Mouse (Mus musculus) midbrain, embryonic 11.5 days (tissue): ENCODE results near the gene Gm340. TPM values are rescaled to one million over a fixed set of nuclear protein-coding genes. Genes with fewer than 3 reads are reported as not detected.
A peak's percentile ranks its signal among the peaks of the same experiment; 100 is the strongest.

Experiments
- ATAC-seq: fragments of 200-750 bp; cut with Nextera tagmentation; 2 replicates; pipeline ENCODE4 v1.8.0; 2017; ENCODE audit warnings: moderate TSS enrichment, moderate library complexity; ENCODE audit not compliant: low FRiP score
- DNase-seq: peaks from one replicate; pipeline ENCODE4 v3.0.0; 2015; ENCODE audit warnings: low spot score; ENCODE audit errors: missing footprints
- H3K27ac ChIP-seq: fragments of 300-500 bp; sonication (generic); 2 replicates; pipeline ENCODE4 v1.5.1; 2014; ENCODE audit warnings: low read depth, low read length
- H3K27me3 ChIP-seq: fragments of 300-500 bp; sonication (generic); 2 replicates; pipeline ENCODE4 v1.6.1; 2014; ENCODE audit warnings: mild to moderate bottlenecking, low read length, moderate library complexity, mixed read lengths; ENCODE audit not compliant: control insufficient read depth, insufficient read depth
- H3K36me3 ChIP-seq: fragments of 300-500 bp; sonication (generic); 2 replicates; pipeline ENCODE4 v1.6.1; 2014; ENCODE audit warnings: mild to moderate bottlenecking, low read length, moderate library complexity, mixed read lengths; ENCODE audit not compliant: control insufficient read depth, insufficient read depth
- H3K4me1 ChIP-seq: fragments of 300-500 bp; sonication (generic); 2 replicates; pipeline ENCODE4 v1.6.1; 2014; ENCODE audit warnings: low read length; ENCODE audit not compliant: control insufficient read depth, insufficient read depth
- H3K4me2 ChIP-seq: fragments of 300-500 bp; sonication (generic); 2 replicates; pipeline ENCODE4 v1.6.1; 2014; ENCODE audit warnings: mild to moderate bottlenecking, moderate library complexity
- H3K4me3 ChIP-seq: fragments of 300-500 bp; sonication (generic); 2 replicates; pipeline ENCODE4 v1.5.1; 2014; ENCODE audit warnings: low read depth, low read length
- H3K9ac ChIP-seq: fragments of 300-500 bp; sonication (generic); 2 replicates; pipeline ENCODE4 v1.6.1; 2014; ENCODE audit warnings: low read length
- H3K9me3 ChIP-seq: fragments of 300-500 bp; sonication (generic); 2 replicates; pipeline ENCODE4 v1.6.1; 2016; ENCODE audit warnings: low read length; ENCODE audit not compliant: control insufficient read depth
- WGBS: fragments of 180-500 bp; shearing (Covaris S2); extraction: QIAGEN DNeasy Blood & Tissue Kit; methylation state at CpG from one replicate; pipeline ENCODE4 v1.1.7; 2014; 5-methylcytosine and 5-hydroxymethylcytosine counted together
- microRNA-seq: library from miRNA; unstranded; fragments of <30 nt; microRNA quantifications from one replicate; pipeline ENCODE4, GENCODE M21; 2017
- polyA plus RNA-seq: library from polyadenylated mRNA; unstranded; fragments of >200 nt; fragmentation: Nextera tagmentation; extraction: Ambion mirVana; gene quantifications from 2 replicates; pipeline ENCODE4 v1.2.1, GENCODE M21; 2014

The Gm340 gene
- polyA plus RNA-seq, 1 experiment from 2014 or later, result 4.9 TPM

- WGBS, result 87% methylated on average over 14 of the region's 14 CpGs
- no peak overlapping the region for H3K4me3 ChIP-seq
- no peak overlapping the region for H3K27ac ChIP-seq
- H3K9me3 ChIP-seq, result no peaks in the 10 kb centered on the region
- DNase-seq (no peak), ATAC-seq (no peak)
- no peaks in the 10 kb centered on the region for H3K27me3 ChIP-seq
- no peaks in the 10 kb centered on the region for H3K36me3 ChIP-seq
- H3K9ac ChIP-seq, result no peak overlapping the region
- H3K4me1 ChIP-seq, result peaks cover 13% of the 10 kb centered on the region
- no peak overlapping the region for H3K4me2 ChIP-seq
Observed at GRCm38 (mm10) chr19:41620366-41621092, 38.4 kb downstream of the Gm340 start.

DNA sequence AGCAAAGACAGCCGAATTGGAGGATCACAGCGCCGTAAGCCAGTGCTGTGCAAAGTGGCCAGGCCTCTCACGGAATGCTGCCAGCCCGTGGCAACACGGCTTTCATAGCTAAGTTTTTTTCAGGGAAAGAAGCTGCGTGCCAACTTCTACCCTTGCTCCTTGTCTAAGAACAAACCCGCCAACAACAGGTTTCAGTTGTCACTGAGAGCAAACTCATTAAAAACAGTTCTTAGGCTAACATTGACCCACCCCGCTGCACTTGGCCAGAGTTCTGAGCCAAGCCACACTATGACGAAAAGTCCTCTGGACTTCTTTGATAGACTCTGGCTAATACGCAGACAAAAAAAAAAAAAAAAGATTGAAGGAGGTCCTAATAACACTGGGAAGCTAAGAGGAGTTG is 46.8 kb downstream of the Gm340 start:
- no peak for ATAC-seq
- no peaks in the 10 kb centered on the region for H3K36me3 ChIP-seq
- no peaks in the 10 kb centered on the region for H3K9me3 ChIP-seq
- H3K27me3 ChIP-seq, result no peaks in the 10 kb centered on the region
- H3K4me1 ChIP-seq, result peaks cover 5% of the 10 kb centered on the region; the same call in 1 of the 2 replicates
- H3K4me2 ChIP-seq, result no peak overlapping the region
- H3K27ac ChIP-seq, result no peak overlapping the region
- whole genome bisulfite sequencing, result 82% methylated on average over 11 of the region's 11 CpGs
- no peak overlapping the region for H3K4me3 ChIP-seq
- DNase-seq, result no peak
- no peak overlapping the region for H3K9ac ChIP-seq

DNA sequence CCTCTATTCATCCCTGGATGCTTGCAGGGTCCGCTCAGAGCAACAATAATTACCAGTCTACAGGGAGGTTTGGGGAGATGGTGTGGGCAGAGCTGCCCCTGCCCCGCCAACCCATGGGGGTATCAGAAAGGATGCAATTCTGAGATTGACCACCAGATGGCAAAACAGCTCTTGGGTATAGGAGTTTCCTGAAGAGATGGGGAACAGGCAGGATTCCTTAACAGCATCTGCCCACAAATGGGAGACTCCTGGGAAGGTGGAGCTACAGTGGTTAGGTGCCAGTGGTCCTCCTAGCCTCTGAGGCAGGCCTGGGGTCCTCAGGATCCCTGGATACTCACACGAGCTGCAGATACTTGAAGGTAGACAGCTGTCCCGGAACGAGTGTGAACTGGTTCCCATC is 47.4 kb downstream of the Gm340 start:
- Histone ChIP-seq H3K9me3 (no peaks in the 10 kb centered on the region), H3K27me3 (no peaks in the 10 kb centered on the region), H3K4me3 (no peak overlapping the region), H3K27ac (no peak overlapping the region), H3K9ac (no peak overlapping the region), H3K36me3 (no peaks in the 10 kb centered on the region), H3K4me2 (no peak overlapping the region), H3K4me1 (peaks cover 5% of the 10 kb centered on the region; the same call in 1 of the 2 replicates)
- ATAC-seq (peak; percentile 70), DNase-seq (peak; percentile 97)
- 44% methylated on average over 5 of the region's 5 CpGs for whole genome bisulfite sequencing

DNA sequence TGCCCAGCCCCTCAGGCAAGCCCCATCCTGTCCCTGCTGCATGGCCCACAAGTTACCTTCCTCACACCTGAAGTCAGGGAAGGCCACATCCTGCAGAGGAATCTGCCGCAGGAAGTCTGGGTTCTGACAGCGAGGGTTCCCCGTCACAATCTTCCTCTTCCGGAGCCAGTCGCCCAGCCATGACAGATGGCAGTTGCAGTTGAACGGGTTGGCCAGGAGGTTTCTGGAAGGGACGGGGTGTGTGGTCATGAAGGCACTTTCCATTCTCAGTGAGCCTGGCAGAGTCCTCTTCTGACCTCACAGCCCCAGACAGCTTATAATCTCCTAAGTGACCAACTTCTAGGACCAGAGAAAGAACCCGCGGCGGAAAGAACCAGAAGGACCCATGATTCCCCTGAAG is 51.9 kb downstream of the Gm340 start:
- no peaks in the 10 kb centered on the region for H3K9me3 ChIP-seq

GRCm38 (mm10) chr19:41634999-41635398 is 52.8 kb downstream of the Gm340 start:
- Histone ChIP-seq H3K9me3 (no peaks in the 10 kb centered on the region), H3K9ac (no peak overlapping the region), H3K4me2 (no peak overlapping the region), H3K4me3 (no peak overlapping the region), H3K27me3 (no peaks in the 10 kb centered on the region), H3K4me1 (no peaks in the 10 kb centered on the region), H3K27ac (no peak overlapping the region), H3K36me3 (no peaks in the 10 kb centered on the region)
- WGBS, result 55% methylated on average over 6 of the region's 6 CpGs
- no peak for ATAC-seq
- no peak for DNase-seq

More for the DNA sequence above, 51.9 kb downstream of the Gm340 start:
- H3K27ac ChIP-seq, result no peak overlapping the region
- H3K4me3 ChIP-seq, result no peak overlapping the region
- WGBS, result 90% methylated on average over 10 of the region's 10 CpGs
- ATAC-seq (no peak), DNase-seq (no peak)
- H3K4me2 ChIP-seq, result no peak overlapping the region
- H3K36me3 ChIP-seq, result no peaks in the 10 kb centered on the region
- no peaks in the 10 kb centered on the region for H3K4me1 ChIP-seq
- no peaks in the 10 kb centered on the region for H3K27me3 ChIP-seq
- H3K9ac ChIP-seq, result no peak overlapping the region

Small RNAs within 50 kb of the gene (microRNA-seq; reads per million reads assigned to microRNA genes)
- not detected for gene Mir8091

Other genes starting within 250 kb of the Gm340 start
- gene Pik3ap1, start 197.3 kb upstream of the Gm340 start, polyA plus RNA-seq, result 3.4 and 4.6 TPM in 2 replicates
- 31.3 and 34.1 TPM in 2 replicates for gene Lcor, start 99.7 kb upstream of the Gm340 start, polyA plus RNA-seq
- 8.8 and 10.2 TPM in 2 replicates for gene Slit1, start 161.3 kb downstream of the Gm340 start, polyA plus RNA-seq
- gene Arhgap19, start 219.7 kb downstream of the Gm340 start, polyA plus RNA-seq, result 36.6 and 38.8 TPM in 2 replicates
- gene Frat1, start 247.6 kb downstream of the Gm340 start, polyA plus RNA-seq, result 9.7 and 10.1 TPM in 2 replicates